Mouse (Mus musculus) gastrocnemius, postnatal 36 days (tissue): ENCODE data around the gene Gm45711. TPM values are rescaled to one million over a fixed set of nuclear protein-coding genes. Genes with fewer than 3 reads are reported as not detected.
"Not testable (repeated sequence)": the region's sequence is repeated elsewhere in the genome, so short reads cannot be mapped to it uniquely, and the experiment has no call there.

Experiments
- DNase-seq, 2 experiments: peaks; one replicate each; pipeline ENCODE4 v3.0.0; 2022
- intact Hi-C: fragments of 180-260 bp; cut with DNase I; formaldehyde crosslinking; loops from one replicate; pipeline ENCODE4 v1.15.1; 2025
- long read RNA-seq, 2 experiments: library from polyadenylated mRNA; stranded (forward); transcript quantifications; one replicate each; pipeline ENCODE4 v2.0.0; 2021
- total RNA-seq, 2 experiments: library from RNA; stranded (reverse); gene quantifications; 2 replicates each; pipeline ENCODE4 v1.2.3; 2021

The Gm45711 gene
- not detected for total RNA-seq
- long read RNA-seq, experiment 1: 0 reads
- long read RNA-seq, experiment 2: 0 reads

- intact Hi-C loops: not testable (repeated sequence)
- DNase-seq: peak; percentile 61 to 68
Measured at GRCm38 (mm10) chr8:104309441-104310155, at the start of gene Gm45711, which contains the start of gene Cmtm1. Gene Gm45711 (minus strand): TSS chr8:104310081. Gene Cmtm1 (minus strand): TSS chr8:104310145.

GRCm38 (mm10) chr8:104358637-104359036 is 48.8 kb upstream of the Gm45711 start:
- intact Hi-C loops: no loop called here

DNA sequence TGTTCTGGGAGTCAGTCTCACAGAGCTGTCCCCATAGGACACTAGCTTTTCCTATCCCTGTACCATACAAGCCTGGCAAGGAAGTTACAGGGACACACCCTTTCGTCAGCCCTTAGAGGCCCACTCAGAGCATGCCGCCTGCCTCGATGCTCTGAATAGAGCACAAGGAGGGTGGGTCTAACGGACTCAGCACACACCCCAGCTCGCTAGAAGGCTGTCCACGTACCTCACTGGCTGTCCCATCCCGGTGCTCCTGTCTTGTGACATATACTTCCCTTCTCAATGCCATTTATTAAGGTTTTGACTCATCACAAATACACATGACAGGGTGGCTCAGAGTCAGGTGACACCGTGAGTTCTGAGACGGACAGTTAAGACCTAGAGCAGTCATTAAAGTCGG is 44.6 kb upstream of the Gm45711 start:
- intact Hi-C loops: no loop called here
- DNase-seq: no peak

More at GRCm38 (mm10) chr8:104358637-104359036, 48.8 kb upstream of the Gm45711 start:
- DNase-seq: no peak

GRCm38 (mm10) chr8:104353186-104353585 is 43.3 kb upstream of the Gm45711 start:
- intact Hi-C loops: no loop called here

DNA sequence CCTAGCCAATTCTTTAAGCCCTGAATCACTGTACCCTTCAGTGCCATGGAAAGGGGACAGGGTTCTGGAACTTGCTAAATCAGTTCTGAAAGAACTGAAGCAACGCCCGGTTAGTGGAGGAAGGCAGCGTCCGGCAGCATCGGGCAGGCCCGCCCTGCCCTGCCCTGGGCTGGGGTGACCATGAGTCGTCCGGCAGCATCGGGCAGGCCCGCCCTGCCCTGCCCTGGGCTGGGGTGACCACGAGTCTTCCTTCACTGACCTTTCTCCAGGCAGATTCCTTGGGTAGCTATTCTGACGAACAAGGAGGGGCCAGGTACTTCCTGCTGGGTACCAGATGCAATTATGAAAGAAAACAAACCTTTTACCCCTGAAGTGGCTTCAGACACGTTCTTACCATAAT is 40.2 kb upstream of the Gm45711 start:
- DNase-seq: no peak
- intact Hi-C loops: no loop called here

More at GRCm38 (mm10) chr8:104353186-104353585, 43.3 kb upstream of the Gm45711 start:
- DNase-seq: no peak

DNA sequence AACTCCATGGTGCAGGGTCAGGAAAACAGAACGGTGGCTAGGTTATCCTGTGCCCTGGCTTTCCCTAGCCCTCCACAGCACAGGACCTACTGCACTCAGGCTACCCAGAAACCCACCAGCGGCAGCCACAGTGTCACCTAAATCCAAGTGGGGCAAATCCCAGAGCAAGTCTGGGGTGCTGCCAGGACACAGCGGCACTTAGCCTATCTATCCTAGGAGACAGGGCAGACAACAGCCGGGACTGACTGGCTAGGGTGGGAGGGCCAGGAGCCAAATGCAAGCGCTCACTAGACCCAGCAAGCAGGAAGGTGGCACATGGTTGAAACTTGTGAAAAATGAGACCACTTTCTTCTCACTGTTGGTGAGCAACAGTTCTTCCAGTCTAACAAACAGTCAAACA is 39.1 kb upstream of the Gm45711 start:
- DNase-seq: no peak
- intact Hi-C loops: no loop called here

DNA sequence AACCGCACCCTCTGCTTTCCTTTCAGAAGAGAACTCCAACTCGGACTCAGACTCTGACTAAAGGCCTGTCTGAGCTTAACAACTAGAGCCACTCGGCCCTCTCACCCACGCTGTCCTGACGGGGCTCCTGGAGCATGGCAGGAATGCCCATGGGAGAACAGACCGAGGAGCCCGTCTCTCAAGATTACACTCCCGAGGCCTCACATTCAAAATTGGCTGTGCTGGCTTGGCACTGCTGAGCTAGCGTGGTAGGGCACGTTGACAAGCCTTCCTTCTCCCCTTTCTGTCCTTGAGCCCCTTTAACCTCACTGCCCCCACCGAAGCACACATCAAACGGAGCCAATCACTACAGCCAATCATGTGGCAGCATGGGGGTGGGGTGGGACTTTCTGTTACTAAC is 36.8 kb upstream of the Gm45711 start:
- intact Hi-C loops: no loop called here
- DNase-seq: no peak

DNA sequence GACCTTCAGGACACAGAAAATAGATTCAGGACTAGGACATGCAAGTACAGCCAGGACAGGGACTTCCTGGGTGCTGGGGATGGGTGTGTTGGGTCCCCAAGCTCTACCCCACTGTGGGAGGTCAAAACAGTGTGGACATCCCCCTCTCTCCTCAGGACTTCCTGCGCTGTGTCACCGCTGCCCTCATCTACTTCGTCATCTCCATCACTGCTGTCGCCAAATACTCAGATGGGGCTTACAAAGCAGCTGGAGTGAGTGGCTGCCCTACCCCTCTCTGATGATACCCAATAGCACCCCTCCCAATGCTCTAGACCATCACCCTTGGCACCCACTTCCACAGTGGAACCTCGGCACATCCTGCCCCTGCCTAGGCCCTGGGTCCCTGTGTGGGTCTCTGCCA is 34.7 kb upstream of the Gm45711 start:
- intact Hi-C loops: loop anchor here (2.0 to 5.0 kb wide), 3 partner anchors 58 to 226 kb away; partner anchors contain the start of gene Dync1li2
- DNase-seq: no peak

DNA sequence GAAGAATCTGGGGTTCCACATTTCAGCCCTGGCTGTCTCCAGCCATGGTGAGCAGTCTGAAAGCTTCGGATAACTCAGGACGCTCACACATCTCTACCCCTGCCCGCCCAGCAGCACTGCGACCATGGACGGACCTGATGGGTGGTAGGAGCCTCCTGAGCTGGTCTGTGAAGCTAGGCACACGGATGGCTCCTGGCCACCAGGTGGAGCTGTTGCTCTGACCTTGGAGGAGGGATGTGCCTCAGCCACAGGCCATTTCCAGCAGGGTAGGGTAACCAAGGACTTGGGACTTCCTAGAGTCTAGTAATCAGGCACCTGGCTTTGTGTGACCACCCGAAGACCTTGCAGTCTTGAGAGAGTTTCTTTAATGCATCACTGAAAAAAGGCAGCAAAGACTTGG is 34.1 kb upstream of the Gm45711 start:
- intact Hi-C loops: loop anchor here (2.0 to 5.0 kb wide), 3 partner anchors 58 to 227 kb away; partner anchors contain the start of gene Dync1li2
- peak; percentile 81 to 83 for DNase-seq

DNA sequence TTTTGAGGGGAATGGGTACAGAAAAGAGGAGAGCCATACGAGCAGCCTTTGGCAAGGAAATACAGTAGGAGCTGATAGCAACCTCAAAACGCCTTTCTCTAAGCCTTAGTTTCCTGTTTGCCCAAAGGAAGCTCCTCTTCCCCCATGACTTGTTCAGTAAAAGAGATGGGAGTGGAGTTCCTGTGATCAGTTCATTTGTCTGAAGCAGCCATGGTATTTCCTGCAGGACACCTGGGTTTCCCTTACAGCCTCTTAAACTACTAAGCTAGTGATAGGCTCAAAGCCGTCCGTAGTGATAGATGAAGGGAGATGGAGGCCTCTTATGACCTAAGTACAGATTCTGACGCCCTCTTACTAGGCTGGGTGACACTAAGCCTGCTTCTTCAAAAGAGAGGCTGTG is 32.5 kb upstream of the Gm45711 start:
- DNase-seq: no peak
- intact Hi-C loops: loop anchor here (5.0 kb wide), 1 partner anchor 60 kb away; no protein-coding TSS in a partner anchor

DNA sequence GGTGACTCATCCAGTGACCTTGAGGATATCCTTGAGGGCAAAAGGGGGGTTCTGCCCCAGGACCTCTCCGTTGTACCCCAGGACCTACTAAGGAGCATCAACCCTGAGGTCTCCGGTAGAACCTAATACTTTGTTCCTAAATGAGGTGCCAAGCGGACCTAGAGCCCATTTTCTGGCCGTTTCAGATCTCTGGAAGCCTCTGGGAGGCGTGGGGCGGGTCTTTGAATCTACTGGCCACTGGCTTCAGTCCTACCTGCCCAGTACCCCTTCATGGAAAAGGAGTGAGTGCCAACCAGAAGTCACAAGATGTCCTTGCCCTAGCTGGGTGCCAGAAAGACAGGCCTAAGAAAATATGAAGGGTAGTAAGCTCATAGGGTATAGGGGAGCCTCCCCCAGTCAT is 31.8 kb upstream of the Gm45711 start:
- DNase-seq: no peak

GRCm38 (mm10) chr8:104341106-104341561 is 31.3 kb upstream of the Gm45711 start:
- intact Hi-C loops: loop anchor here (5.0 kb wide), 1 partner anchor 61 kb away; no protein-coding TSS in a partner anchor
- peak; percentile 66 to 78 for DNase-seq

More for the DNA sequence above, 31.8 kb upstream of the Gm45711 start:
- intact Hi-C loops: loop anchor here (5.0 kb wide), 1 partner anchor 61 kb away; no protein-coding TSS in a partner anchor

- intact Hi-C loops: loop anchor here (1.0 to 5.0 kb wide), 2 partner anchors 62 to 90 kb away; partner anchors contain the start of gene Cklf
- peak; percentile 72 to 75 for DNase-seq
Measured at GRCm38 (mm10) chr8:104340233-104341105, 30.6 kb upstream of the Gm45711 start.

- intact Hi-C loops: loop anchor here (1.0 to 5.0 kb wide), 2 partner anchors 62 to 90 kb away; partner anchors contain the start of gene Cklf
- no peak for DNase-seq
Measured at GRCm38 (mm10) chr8:104339983-104340232, 30.0 kb upstream of the Gm45711 start.

- intact Hi-C loops: no loop called here
- DNase-seq: peak in 1 of 2 experiments; percentile 45
Measured at GRCm38 (mm10) chr8:104339229-104339982, 29.5 kb upstream of the Gm45711 start, which contains the start of gene Cmtm3. Gene Cmtm3 (plus strand): TSS chr8:104339410.

GRCm38 (mm10) chr8:104337890-104338289 is 28.0 kb upstream of the Gm45711 start:
- DNase-seq: no peak
- intact Hi-C loops: no loop called here

GRCm38 (mm10) chr8:104336806-104337205 is 26.9 kb upstream of the Gm45711 start:
- no peak for DNase-seq
- intact Hi-C loops: no loop called here

DNA sequence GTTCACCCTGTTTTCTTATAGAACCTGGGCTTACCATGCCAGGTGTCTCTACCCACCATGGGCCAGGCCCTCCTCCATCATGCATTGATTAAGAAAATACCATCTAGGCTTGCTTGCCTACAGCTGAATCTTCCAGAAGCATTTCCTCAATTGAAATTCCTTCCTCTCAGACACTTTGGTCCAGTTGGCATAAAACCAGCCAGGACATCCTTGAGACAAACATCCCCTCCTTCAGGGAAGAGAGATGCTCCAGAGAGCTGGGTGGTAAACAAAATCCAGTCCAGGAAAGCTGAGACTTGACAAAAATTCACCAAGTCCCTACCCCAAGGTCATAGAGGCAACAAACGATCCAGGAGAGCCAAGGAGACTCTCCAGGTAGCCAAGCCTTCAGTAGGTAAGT is 24.3 kb upstream of the Gm45711 start:
- no peak for DNase-seq
- intact Hi-C loops: no loop called here

DNA sequence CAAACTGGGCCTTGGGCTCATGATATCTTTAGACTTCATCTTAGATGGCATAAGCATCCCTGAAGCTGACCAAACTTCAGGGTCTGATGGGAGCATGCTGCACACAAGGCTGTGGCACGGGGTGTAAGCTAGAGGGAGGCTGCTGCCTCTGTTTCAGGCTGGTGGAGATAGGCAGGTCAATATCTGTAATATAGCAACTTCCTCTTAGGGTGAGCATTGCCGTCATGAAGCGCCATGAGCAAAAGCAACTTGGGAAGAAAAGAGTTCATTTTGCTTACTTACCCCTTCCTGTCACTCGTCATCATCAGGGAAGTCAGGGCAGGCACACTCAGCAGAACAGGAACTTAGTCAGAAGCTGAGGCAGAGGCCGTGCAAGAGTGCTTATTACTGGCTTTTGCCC is 23.9 kb upstream of the Gm45711 start:
- intact Hi-C loops: no loop called here
- DNase-seq: no peak
